Mouse (Mus musculus) layer of hippocampus, adult 18-20 months (tissue): ENCODE results near the gene Eif3d. TPM values are rescaled to one million over a fixed set of nuclear protein-coding genes. Genes with fewer than 3 reads are reported as not detected.

Experiments
- DNase-seq, 2 experiments: peaks; one replicate each; pipeline ENCODE4 v3.0.0; 2022; ENCODE audit warnings: low spot score in 2 of 2
- total RNA-seq, 2 experiments: library from RNA; stranded (reverse); gene quantifications; 2 replicates each; pipeline ENCODE4 v1.2.3; 2021

Gene Eif3d
- total RNA-seq, 2 experiments from 2014 or later, result 94.5 to 103 TPM

DNA sequence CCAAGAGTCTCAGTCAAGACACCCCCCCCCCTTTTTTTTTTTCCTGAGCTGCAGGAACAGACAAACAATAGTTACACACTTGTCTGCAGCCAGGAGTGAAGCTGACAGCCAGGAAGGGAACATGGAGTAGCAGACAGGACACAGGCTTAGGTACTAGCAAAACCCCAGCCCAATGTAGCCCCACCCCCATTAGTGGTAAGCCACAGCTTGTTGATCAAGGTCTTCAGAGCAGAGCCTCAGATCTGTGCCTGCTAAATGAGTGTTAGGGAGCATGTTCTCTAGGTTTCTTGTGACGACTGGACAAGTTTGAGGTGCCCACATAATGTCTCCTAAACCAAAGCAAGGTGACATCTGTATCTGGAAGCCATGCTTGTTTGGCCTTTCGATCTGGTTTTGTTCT is 16.3 kb downstream of the Eif3d start:
- no peak for DNase-seq

DNA sequence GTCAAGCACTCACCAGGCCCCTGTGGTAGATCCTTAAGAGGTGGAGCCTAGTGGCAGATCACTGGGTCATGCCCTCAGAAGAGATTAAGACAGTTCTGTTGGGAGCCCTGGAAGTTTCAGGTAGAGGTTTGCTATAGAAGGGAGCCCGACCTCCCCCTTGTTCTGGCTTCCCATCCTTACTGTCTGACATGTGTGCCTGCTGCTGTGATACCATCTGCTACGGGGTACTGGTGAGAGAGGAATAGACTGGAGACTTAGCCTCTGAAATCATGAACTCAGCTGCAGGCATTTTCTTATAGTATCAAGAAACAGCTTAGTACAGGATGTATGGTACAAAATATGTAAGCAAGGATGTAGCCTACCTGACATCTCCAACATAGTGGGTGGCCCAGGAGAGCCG is 17.7 kb downstream of the Eif3d start:
- DNase-seq, result no peak

DNA sequence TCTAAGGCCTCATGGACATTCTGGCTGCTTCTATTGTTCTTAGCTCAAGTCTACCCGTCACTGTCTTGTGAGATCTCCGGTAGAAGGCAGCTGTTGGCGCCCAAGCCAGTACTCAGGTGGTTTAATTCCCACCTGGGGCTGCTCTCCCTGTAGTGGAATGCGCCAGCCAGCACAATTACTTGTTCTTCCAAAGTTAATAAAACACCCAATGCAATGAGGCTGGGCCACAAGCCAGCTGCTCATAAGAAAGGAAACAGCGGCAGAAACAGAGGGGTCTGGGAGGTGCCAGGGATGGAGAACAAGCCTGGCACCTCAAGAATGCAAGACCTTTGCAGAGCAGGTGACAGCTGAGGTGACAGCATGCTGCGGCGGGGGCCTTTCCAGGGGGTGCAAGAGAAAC is 21.6 kb downstream of the Eif3d start:
- DNase-seq, result no peak

DNA sequence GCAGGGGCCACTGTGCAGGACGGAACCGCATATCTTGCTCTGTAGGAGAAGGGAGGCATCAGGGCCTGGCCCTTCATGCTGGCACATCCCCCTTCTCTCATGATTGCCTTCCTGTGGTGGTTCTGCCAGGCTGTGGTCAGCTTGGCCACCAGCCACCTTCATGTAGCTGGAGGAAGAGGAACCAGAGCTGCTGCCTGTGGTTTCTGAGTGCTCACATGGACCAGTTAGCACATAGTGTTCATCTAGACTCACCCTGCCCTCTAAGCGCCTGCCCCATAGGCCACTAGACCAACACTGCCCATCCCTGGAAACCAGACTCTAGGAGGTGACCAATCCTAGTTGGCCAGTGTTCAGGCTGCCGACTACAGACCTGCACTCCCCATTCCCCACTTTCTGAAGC is 24.9 kb downstream of the Eif3d start:
- DNase-seq, result no peak

DNA sequence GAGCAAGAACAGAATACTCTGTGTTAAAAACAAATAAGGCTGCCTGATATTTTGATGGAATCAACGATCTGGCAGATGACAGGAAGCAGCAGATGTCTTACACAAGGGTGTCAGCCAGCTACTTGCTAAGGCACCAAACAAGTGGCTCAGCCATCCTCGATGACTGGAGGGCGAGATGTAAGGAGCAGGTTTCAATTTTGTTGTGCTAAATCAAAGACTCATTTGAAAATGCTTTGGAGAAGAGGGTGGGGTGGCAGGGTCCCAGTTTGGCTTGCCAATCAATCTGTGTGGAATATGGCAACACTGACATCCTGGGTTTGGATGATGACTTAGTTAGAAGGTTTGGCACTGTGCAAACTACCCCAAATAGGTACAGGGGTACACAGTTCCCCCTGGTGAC is 29.1 kb downstream of the Eif3d start:
- peak in 1 of 2 experiments; percentile 73 for DNase-seq

DNA sequence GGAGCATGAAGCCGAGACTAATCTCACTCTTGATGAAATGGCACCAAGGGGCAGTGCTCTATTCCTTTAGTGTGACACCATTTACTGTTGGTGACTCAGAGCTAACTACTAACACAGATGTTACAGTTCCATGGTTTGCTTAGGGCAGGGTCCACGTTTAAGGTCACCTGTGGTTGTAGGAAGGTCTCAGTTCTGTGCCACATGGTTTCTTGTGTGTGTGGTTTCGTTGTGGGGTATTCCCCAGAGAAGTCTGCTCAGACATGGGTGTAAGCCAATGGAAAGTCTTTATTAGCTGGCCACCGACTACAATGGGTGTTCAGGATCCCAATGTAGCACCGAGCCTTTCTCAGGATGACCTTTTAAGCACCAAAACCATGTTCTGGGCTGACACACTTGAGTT is 32.1 kb downstream of the Eif3d start:
- no peak for DNase-seq

DNA sequence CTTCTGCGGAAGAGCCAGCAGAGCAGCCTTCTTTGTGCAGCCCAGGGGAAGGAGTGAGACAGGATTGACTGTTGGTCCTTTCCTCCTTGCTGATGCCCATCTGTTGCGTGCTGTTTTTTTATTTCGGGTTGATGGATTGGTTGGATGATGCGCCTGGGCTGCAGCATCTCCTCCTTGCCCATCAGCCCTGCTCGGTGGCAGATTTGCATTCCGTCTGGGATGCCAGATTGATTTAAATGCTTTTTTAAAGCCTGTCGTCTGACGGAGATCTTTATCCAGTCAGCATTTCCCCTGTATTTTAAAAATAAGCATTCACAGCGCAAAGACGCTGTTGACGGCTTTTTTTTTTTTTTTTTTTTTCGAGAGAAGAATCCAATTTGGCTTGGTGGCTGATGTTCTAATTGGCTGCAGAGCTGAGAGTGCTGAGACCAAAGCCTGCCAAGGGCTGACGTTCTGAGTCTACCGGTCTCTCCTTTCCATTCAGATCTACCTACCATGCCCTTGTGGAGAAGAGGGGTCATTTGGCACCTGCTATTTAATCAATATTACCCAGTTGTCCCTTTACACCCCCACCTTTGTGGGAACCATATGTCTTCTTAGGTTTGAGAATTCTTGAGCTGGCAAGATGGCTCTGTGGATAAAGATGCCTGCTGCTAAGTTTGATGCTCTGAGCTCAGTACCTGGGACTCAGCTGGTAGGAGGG is 34.8 kb downstream of the Eif3d start:
- DNase-seq, result peak; percentile 71 to 81

DNA sequence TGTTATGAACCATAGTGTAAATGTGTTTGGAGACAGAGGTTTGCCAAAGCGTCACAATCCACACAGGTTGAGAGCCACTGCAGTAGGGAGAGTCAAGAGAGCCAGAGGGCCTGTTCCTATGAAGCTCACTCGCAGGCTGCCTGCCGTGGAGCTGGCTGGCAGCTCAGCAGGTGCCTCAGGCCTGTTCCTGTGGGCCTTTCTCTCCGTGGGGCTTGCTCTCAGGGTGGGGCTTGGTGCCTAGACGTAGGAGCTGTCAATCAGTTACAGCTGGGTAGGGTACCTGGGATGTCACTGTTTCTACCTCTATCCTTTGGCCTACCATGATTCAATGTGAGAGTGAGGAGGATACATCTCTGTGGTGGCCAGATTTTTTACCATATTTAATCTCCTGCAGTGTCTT is 35.6 kb downstream of the Eif3d start:
- DNase-seq, result no peak

DNA sequence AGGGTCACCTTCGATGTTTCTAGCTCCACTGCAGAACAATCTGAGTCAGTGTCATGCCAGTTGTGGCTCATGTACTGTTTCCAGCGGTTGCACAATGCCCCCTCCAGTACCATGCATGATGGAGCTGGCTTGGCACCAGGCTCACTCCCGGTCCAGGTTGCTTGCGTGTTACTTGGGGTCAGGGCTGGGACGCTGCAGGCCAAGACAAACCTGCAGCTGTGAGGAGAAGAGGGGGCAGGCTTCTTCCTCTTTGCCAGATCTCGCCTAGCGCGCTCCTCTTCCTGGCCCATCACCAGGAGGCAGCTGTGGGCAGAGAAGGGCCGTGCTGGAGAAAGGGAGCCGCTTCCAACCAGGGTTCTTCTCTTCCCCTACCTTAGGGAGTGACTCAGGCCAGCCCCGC is 36.3 kb downstream of the Eif3d start:
- DNase-seq, result no peak

DNA sequence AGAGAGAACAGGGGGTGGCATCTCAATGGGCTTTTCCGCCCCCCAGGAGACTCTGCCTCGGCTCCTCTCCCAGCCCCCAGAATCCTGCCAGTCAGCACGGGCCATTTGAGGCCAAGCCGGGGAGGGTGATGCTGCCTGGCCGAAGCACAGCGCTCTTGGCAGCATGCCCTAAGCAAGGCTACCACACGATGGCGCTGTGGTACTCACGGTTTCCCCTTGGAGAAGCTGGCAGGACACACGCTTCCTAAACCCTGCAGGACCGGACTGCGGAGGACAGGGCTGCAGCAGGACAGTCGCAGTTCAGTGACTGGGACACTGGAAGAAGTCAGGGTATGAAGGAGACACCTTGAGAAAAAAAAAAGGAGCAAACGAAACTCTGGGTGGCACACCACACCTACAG is 36.8 kb downstream of the Eif3d start:
- peak; percentile 94 to 100 for DNase-seq

DNA sequence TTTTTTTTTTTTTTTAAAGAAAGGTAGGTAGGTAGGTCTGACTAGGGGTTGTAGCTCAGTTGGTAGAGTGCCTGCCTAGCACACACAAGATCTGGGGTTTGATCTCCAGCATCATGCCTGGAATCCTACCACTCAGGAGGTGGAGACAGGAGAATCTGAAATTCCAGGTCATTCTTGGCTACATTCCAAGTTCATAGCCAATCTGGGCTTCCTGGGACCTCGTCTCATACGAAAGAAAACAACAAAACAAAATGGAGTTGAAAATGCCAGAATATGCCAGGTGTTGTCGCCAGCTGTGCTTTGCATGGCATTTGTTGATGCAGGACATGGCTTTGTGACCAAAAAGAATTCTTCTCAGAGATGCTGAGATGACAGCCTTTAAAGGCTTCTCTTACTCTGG is 37.4 kb downstream of the Eif3d start:
- no peak for DNase-seq

DNA sequence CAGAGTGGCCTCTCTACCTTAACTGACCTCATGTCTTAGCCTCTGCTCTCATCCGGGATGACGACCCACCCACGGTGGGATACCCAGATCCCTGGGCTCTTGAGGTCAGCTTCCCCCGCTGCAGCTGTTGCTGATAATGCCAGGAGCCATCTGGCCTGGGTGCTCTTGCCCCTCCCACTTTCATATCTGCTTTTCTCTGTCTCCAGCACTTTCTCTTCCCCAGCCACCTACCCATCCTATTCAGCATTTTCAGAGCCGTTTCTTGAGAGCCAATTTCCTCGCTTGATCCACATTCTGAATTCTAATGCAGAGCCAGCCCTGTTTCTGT is 39.0 kb downstream of the Eif3d start:
- no peak for DNase-seq

DNA sequence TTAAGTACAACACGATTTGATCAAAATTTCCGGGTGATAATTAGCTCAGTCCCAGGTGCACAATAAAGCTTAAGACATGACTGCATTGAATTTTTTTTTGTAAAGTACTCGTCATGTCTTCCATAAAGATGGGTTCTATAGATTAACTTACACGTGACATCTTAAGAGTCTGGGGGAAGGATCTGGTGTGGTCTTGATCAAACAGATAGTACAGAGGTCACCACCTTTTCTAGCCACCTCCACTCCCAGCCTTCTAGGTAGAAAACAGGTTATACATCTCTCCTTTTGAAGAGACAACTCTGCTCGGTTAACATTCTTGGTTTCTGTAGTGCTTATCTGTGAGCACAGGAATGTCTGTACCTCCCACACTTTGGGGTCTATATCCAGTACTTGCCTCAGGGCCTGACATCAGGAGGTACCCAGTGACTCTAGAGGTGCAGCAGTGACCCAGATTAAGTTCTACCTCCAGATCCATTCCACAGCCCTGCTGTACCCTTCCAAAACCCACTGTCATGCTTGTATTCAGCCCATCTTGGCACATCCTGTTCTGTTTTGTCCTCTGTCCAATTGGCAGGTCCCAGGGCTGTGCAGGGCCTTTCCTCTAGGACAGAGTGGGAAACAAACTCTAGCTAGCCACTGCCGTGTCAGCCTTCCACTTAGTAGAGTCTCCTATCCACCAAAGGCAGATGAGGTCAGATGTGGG is 39.5 kb downstream of the Eif3d start:
- DNase-seq, result no peak

DNA sequence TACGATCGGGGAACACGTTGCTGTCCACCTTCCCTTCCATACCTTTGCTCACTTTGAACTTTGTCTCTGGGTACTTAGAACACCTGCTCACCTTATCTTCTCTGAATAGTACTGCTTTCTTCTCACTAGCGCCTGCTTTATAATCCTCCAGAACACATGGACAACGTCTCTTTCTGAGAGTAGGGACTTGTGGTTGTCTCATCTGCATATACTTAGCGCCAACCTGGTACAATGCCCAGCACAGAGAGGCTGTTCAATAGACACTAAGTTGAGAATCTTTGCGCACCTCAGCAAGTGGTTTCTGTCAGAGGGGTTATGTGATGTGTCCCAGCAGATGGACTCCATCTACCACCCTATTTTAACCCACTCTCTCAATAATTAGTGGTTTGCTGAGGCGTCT is 40.8 kb downstream of the Eif3d start:
- no peak for DNase-seq

DNA sequence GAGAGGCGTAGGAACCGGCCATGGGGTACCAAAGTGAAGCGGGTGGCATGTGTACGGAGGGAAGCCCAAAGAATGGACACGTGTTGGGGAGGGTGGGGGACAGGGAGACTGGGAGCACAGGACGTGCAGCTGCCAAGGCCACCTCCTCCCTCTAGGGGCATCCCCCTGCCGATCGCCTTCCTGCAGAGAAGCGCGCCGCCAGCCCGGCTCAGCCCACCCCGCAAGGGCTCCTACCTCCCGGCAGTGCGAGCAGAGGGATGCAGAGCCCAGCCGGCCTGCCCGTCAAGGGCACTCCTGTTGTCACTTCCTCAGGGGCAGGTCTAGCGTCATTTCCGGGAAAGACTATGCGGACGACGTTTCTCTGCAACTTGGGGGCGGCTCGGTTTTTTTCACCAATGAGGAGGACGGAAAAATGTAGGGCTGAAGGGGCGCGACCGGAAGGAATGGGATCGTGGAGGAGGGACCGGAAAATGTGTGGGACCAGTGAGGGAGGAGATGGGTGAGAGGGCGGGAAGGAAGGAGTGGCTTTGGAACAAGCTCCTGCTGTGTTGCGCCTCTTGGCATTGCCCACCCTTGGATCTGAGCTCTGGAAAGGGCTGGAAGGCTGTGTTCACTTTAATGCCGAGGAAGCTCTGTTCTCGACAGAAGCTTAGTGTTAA is 41.8 kb downstream of the Eif3d start, which contains the start of gene Txn2:
TSS of gene Txn2 (minus strand) at position 334 of the 659 bp plus-strand sequence.
- DNase-seq, result peak; percentile 99

DNA sequence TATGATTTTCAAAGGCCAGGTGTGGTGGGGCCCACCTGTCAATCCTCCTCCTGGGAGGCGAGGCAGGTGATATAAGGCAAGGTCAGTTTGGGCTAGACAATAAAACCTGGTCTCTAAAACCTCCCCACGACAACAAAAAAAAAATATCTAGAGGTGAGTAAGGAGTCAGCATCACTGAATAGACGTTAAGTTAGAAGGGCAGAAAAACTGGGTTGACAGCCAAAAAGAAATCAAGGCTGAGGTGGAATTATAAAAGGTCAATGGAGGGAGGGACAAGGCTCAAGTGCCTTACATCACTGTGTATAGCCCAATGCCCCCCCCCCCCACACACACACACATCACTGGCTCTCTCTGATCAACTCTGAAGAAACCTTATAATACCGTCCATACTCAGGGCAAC is 42.5 kb downstream of the Eif3d start:
- no peak for DNase-seq

DNA sequence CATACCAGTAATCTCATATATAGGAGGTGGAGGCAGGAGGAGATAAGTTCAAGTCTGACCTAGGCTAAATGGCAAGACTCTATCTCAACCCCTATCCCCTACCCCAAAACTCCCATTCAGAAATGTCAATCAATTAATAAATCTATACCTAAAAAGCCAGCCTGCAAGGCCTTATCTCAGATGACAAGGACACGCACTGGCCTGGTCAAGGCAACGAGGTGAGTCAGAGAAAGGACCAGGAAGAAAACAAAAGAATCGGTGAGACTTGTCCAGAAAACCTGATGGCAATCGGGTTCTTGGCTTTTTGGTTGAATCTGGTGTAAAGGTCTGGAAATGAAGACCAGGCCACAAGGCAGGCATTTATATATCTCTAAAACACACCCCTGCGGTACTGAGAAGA is 43.7 kb downstream of the Eif3d start:
- no peak for DNase-seq

DNA sequence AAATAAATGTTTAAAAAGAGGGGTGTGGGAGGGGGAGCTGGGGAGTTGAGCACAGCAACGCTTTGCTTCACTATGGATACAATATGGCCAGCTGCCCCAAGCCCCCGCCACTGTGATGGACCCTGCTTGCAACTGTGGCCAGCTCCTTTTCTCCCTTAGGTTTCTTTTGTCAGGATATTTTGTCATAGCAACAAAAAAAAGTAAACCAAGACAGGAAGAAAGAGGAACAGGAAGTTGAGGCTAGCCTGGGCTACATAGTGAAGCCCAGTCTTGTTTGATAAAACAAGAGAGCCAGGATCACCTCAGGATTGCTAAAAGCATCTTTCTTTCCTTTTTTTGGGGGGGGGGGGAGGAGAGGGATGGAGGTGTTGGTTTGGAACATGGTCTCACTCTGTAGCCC is 45.4 kb downstream of the Eif3d start:
- no peak for DNase-seq

DNA sequence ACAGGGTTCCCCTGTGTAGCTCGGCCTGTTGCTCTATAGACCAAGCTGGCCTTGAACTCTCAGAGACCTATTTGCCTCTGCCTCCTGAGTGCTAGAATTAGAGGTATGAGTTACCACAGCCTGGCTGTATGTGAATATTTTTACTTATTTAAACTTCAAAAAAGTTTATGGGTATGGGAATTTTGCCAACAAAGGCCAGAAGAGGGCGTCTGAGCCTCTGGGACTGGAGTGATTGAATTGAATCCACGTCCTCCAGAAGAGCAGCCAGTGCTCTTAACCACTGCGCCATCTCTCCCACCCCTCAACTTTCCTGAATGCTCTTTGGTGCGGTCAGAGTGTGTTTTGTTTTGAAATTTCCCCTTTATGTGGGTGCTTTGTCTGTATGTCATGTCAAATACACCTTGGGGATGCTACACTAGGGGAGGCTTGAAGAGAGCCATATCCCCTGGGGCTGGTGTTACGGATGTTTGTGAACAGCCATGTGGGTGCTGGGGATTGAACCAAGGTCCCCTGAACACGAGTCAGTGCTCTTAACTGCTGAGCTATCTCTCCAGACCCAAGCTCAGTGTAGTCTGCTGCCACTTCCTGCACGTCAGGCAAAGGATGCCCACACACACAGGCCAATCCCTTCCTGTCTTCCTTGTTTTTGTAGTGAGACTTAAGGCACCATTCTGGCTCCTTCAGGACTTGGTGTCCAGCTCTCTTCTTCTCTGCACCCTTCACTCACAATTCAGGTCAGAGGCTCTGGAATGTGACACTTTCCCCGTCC is 47.2 kb downstream of the Eif3d start:
- no peak for DNase-seq

DNA sequence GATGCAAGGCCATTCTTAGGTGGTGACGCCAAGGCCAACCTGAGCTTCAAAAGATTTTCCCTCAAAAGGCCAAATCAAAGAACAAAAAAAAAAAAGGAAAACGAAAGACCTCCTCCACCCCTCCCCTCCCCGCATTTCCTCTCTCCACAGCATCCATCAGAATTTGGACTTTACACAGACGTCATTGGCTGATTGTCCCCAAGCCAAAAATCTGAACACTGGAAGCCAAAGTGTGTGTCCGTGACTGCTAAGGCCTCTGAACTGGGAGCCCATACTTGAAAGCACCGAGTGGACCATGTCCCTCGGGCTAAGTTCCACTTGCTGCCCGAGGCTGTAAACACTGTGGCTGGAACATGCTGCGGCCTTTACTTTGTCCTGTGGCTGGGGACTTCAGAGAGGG is 47.9 kb downstream of the Eif3d start:
- DNase-seq, result no peak

DNA sequence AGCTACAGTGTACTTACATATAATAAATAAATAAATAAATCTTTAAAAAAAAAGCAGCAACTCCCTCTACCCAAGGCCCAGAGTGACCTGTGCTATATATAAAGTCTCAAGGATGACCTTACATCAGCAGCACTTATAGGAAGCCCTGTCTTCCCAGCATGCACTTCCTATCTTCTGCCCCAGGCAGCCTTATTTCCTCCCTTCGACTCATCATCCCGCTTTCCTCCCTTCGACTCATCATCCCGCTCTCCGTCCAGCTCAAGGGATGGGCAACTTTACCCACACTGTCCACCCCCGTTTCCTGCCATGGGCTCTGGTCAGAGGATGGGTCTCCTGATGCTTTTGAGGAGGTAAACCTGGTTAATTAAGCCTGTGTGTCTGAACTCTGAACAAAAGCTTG is 49.0 kb downstream of the Eif3d start:
- DNase-seq, result no peak
